Mouse (Mus musculus): ENCODE results near the gene Nos2.

GRCm38 (mm10) chr11:78916410-78916809 is 4.2 kb upstream of the Nos2 start:
- TF ChIP-seq POLR2A (IDR thresholded peaks at IDR 0.05; ENCODE audit: extremely low read depth, insufficient read depth, low read length) (no peak), CTCF (IDR thresholded peaks at IDR 0.05; ENCODE audit: low read depth, low read length) (no peak)

Measured in liver, adult 2 months (tissue).